ENCODE assay signal across 30 mouse cellular contexts in the genomic region with DNA sequence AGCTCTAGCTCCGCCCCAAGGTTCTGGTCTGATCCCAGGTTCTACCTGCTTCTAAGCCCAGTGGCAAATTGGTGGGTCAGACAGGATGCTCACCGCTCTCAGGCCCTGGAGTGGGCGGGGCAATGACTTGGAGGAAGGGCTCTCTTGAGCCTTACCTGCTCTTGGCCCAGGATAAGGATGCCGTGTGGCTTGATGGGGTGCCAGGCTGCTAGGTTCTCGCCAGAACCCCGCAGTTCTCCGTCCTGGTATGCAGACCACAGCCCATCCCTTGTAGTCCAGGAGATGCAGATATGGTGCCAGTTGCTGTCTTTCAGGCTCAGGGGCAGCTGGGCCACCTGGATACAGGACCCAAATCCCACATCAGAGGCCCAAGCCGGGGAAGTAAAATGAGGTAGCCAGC. TPM values are rescaled to one million over a fixed set of nuclear protein-coding genes. Genes with fewer than 3 reads are reported as not detected.
DNase-seq lines count a peak whose midpoint lies in the region; ATAC-seq lines count a peak whose summit lies in the region.
"Had no signal": no experiment of that assay in that cellular context is flagged by ENCODE, and none has a peak within 500 bp of the region (broad histone marks: within the 10 kb centered on the region; RNA-seq: fewer than 3 reads in every experiment).

No protein-coding gene starts in this region.

- no peak overlapping the region for H3K4me3 ChIP-seq in midbrain, embryonic 11.5 days (ENCODE audit: low read depth, low read length)
- H3K4me3 ChIP-seq in midbrain, embryonic 16.5 days (ENCODE audit: low read depth, low read length) = no peak overlapping the region
- H3K4me3 ChIP-seq: embryonic facial prominence, embryonic 12.5 days; embryonic facial prominence, embryonic 15.5 days; gastrocnemius, adult 2 months; heart, embryonic 10.5 days; heart, embryonic 13.5 days had no signal

- peak; percentile 74 for DNase-seq in cerebellum, adult 11-12 months
- no peak for DNase-seq in cerebellum, postnatal 4 days (ENCODE audit: low spot score in 2 of 2)
- peak; percentile 10 for DNase-seq in midbrain, embryonic 11.5 days (ENCODE audit: low spot score, missing footprints)
- DNase-seq in cerebellum, adult 8-10 months = peak; percentile 50
- DNase-seq in cerebellum, postnatal 14 days = peak; percentile 53 to 66
- DNase-seq in thymus, postnatal 36 days = no peak
- DNase-seq in spleen, postnatal 10 days (ENCODE audit: low spot score in 2 of 2) = no peak
- DNase-seq: adrenal gland, adult 8-10 months; adrenal gland, postnatal 25 days; B cell, adult 2 months; forebrain, postnatal 0 days; gastrocnemius, adult 2 months; gastrocnemius, postnatal 25 days; heart, adult 18-20 months; heart, postnatal 14 days; heart, postnatal 4 days; kidney, adult 18-20 months had no signal

- H3K27me3 ChIP-seq in midbrain, embryonic 11.5 days (ENCODE audit: control insufficient read depth, insufficient read depth, low read length) = no peaks in the 10 kb centered on the region; the same call in 1 of the 2 replicates
- no peaks in the 10 kb centered on the region for H3K27me3 ChIP-seq in midbrain, embryonic 16.5 days (ENCODE audit: control insufficient read depth, insufficient read depth, low read depth, low read length)
- H3K27me3 ChIP-seq: embryonic facial prominence, embryonic 15.5 days had no signal

- H3K27ac ChIP-seq in midbrain, embryonic 11.5 days (ENCODE audit: low read depth, low read length) = no peak overlapping the region
- H3K27ac ChIP-seq in midbrain, embryonic 16.5 days (ENCODE audit: low read length) = no peak overlapping the region
- H3K27ac ChIP-seq: embryonic facial prominence, embryonic 12.5 days; embryonic facial prominence, embryonic 15.5 days; gastrocnemius, adult 2 months; heart, embryonic 10.5 days; heart, embryonic 13.5 days; hindbrain, embryonic 14.5 days; hindbrain, postnatal 0 days had no signal

- ATAC-seq in midbrain, embryonic 11.5 days (ENCODE audit: low FRiP score) = no peak
- ATAC-seq in midbrain, embryonic 16.5 days = no peak
- ATAC-seq: activated CD4-positive, CD25-positive, alpha-beta regulatory T cell, adult 4 months; forebrain, embryonic 14.5 days; forebrain, postnatal 0 days; hindbrain, postnatal 0 days; inflammation-experienced regulatory T-cells, adult 6 months; intestine, embryonic 16.5 days had no signal

- H3K4me2 ChIP-seq in midbrain, embryonic 11.5 days = no peak overlapping the region
- H3K4me2 ChIP-seq in midbrain, embryonic 16.5 days (ENCODE audit: low read length) = no peak overlapping the region
- H3K4me2 ChIP-seq: embryonic facial prominence, embryonic 12.5 days; embryonic facial prominence, embryonic 15.5 days; heart, embryonic 13.5 days; hindbrain, embryonic 14.5 days had no signal

- H3K36me3 ChIP-seq in midbrain, embryonic 11.5 days (ENCODE audit: control insufficient read depth, insufficient read depth, low read length) = no peaks in the 10 kb centered on the region
- peaks cover 2% of the 10 kb centered on the region; the same call in 1 of the 2 replicates for H3K36me3 ChIP-seq in midbrain, embryonic 16.5 days (ENCODE audit: control insufficient read depth, insufficient read depth, low read length)
- H3K36me3 ChIP-seq: embryonic facial prominence, embryonic 12.5 days; embryonic facial prominence, embryonic 15.5 days; heart, embryonic 10.5 days; heart, embryonic 13.5 days had no signal

- 58% methylated on average over 8 of the region's 8 CpGs for WGBS in midbrain, embryonic 11.5 days
- 62% methylated on average over 8 of the region's 8 CpGs for WGBS in midbrain, embryonic 16.5 days

- H3K9ac ChIP-seq in midbrain, embryonic 11.5 days (ENCODE audit: low read length) = no peak overlapping the region
- H3K9ac ChIP-seq in midbrain, embryonic 16.5 days (ENCODE audit: low read depth, low read length) = no peak overlapping the region
- H3K9ac ChIP-seq: embryonic facial prominence, embryonic 12.5 days; embryonic facial prominence, embryonic 15.5 days; forebrain, postnatal 0 days; heart, embryonic 13.5 days; hindbrain, embryonic 14.5 days had no signal

- no peaks in the 10 kb centered on the region; the same call in 1 of the 2 replicates for H3K4me1 ChIP-seq in midbrain, embryonic 11.5 days (ENCODE audit: control insufficient read depth, insufficient read depth, low read length)
- peaks cover 3% of the 10 kb centered on the region; the same call in 1 of the 2 replicates for H3K4me1 ChIP-seq in midbrain, embryonic 16.5 days (ENCODE audit: control insufficient read depth, insufficient read depth, low read length)
- H3K4me1 ChIP-seq: embryonic facial prominence, embryonic 12.5 days; embryonic facial prominence, embryonic 15.5 days; heart, embryonic 13.5 days had no signal

- H3K9me3 ChIP-seq in midbrain, embryonic 11.5 days (ENCODE audit: control insufficient read depth, low read length) = no peaks in the 10 kb centered on the region
- H3K9me3 ChIP-seq in midbrain, embryonic 16.5 days (replicated peaks; ENCODE audit: control insufficient read depth, low read length, poor library complexity, severe bottlenecking) = no peaks in the 10 kb centered on the region
- H3K9me3 ChIP-seq: embryonic facial prominence, embryonic 12.5 days; embryonic facial prominence, embryonic 15.5 days; heart, embryonic 10.5 days; heart, embryonic 13.5 days had no signal

RNA-seq across cellular contexts. Expression of gene Dnal4, which starts 12.5 kb away (rescaled TPM):
- polyA plus RNA-seq in midbrain, embryonic 11.5 days (2014; fragmentation: Nextera tagmentation; extraction: Ambion mirVana) = 62.9 and 72.1 TPM in 2 replicates
- 69.0 and 76.5 TPM in 2 replicates for polyA plus RNA-seq in midbrain, embryonic 16.5 days (2015; fragmentation: Nextera tagmentation; extraction: Ambion mirVana)

RNA-seq across cellular contexts. Expression of gene Nptxr, which starts 14.5 kb away (rescaled TPM):
- 1.3 and 2.1 TPM in 2 replicates for polyA plus RNA-seq in midbrain, embryonic 11.5 days (2014; fragmentation: Nextera tagmentation; extraction: Ambion mirVana)
- polyA plus RNA-seq in midbrain, embryonic 16.5 days (2015; fragmentation: Nextera tagmentation; extraction: Ambion mirVana) = 55.0 and 62.1 TPM in 2 replicates

RNA-seq across cellular contexts. Expression of gene Npcd, which starts 43.9 kb away (rescaled TPM):
- 0.86 TPM in 1 of 2 replicates, not detected in the other for polyA plus RNA-seq in midbrain, embryonic 11.5 days (2014; fragmentation: Nextera tagmentation; extraction: Ambion mirVana)
- polyA plus RNA-seq in midbrain, embryonic 16.5 days (2015; fragmentation: Nextera tagmentation; extraction: Ambion mirVana) = 0.74 and 1.3 TPM in 2 replicates
- polyA plus RNA-seq: activated CD4-positive, CD25-positive, alpha-beta regulatory T cell, adult 4 months; forebrain, embryonic 11.5 days; forebrain, embryonic 14.5 days; heart, embryonic 10.5 days; heart, embryonic 13.5 days; heart, embryonic 16.5 days; inflammation-experienced regulatory T-cells, adult 6 months; intestine, embryonic 16.5 days had no signal

RNA-seq across cellular contexts. Expression of gene Cbx6, which starts 44.4 kb away (rescaled TPM):
- polyA plus RNA-seq in midbrain, embryonic 11.5 days (2014; fragmentation: Nextera tagmentation; extraction: Ambion mirVana) = 17.1 and 18.8 TPM in 2 replicates
- polyA plus RNA-seq in midbrain, embryonic 16.5 days (2015; fragmentation: Nextera tagmentation; extraction: Ambion mirVana) = 73.2 and 73.7 TPM in 2 replicates

RNA-seq across cellular contexts. Expression of gene Sun2, which starts 47.8 kb away (rescaled TPM):
- 3.0 and 4.2 TPM in 2 replicates for polyA plus RNA-seq in midbrain, embryonic 11.5 days (2014; fragmentation: Nextera tagmentation; extraction: Ambion mirVana)
- 5.7 and 6.0 TPM in 2 replicates for polyA plus RNA-seq in midbrain, embryonic 16.5 days (2015; fragmentation: Nextera tagmentation; extraction: Ambion mirVana)

Comparison
In these comparisons a context has a peak if more than half of its experiments do, and no peak if none do; other contexts are left out.
1. DNase-seq: peak in cerebellum, adult 11-12 months (single experiment), midbrain, embryonic 11.5 days (single experiment), cerebellum, adult 8-10 months (single experiment) and cerebellum, postnatal 14 days (2 of 2); none in cerebellum, postnatal 4 days (0 of 2), thymus, postnatal 36 days (0 of 2) and spleen, postnatal 10 days (0 of 2).
2. RNA of gene Nptxr, which starts 14.5 kb away (polyA plus RNA-seq): 55.0 to 62.1 TPM in midbrain, embryonic 16.5 days; 1.3 to 2.1 TPM in midbrain, embryonic 11.5 days; every median in the first group is over 10 times any median in the second.